Mouse (Mus musculus): ENCODE measurements around the gene Nrp2.

The Nrp2 gene

DNA sequence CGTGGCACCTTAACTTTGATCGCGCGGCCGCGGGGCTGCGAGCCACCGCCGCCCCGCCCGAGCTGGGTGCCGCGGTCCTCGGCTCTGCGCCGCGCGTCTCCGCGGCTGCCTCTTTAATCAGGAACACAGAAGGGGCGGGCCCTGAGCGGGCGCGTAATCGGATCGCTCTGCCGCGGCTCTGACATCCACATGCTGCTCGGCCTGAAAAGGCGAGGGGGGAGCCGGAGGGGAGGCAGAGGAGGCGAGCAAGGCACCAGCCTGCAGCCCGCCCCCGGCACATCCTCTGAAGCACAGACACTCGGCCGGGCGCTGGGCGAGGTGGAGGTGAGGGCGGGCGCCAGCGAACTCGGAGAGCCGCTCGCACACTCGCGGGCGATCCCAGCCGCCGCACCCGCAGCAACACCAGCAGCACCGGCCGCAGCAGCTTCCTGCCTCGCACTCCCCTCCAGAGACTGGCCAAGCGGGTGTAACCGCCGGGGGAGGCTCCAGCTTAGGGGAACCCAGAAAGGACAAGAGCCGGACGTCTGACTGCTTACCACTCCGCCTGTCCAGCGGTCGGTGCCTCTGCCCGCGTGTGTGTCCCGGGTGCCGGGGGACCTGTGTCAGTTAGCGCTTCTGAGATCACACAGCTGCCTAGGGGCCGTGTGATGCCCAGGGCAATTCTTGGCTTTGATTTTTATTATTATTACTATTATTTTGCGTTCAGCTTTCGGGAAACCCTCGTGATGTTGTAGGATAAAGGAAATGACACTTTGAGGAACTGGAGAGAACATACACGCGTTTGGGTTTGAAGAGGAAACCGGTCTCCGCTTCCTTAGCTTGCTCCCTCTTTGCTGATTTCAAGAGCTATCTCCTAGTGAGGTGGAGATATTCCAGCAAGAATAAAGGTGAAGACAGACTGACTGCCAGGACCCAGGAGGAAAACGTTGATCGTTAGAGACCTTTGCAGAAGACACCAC is at the start of gene Nrp2:
Nrp2 (plus strand) TSS at position 128 of the 959 bp plus-strand sequence.
- peak; percentile 85 for DNase-seq (ENCODE audit: low spot score)

DNA sequence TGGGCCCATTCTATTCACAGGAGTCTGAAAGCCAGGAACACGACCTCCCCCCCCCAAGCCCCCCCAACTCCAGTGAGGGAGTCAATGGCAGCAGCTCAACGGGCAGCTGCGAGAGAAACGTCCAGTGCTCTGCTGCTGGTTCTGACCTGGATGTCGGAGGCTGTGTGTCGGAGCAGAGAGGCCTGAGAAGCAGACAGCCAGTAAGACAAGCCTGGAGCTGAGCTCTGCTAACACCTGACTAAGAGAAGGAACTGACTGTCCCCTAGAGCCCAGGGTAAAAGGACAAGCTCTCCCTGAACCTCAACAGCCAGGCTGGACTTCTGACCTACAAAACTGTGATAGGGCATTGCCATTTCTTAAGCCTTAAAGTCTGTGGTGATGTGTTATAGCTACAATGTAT is 48.6 kb upstream of the Nrp2 start:
- no peak for DNase-seq (ENCODE audit: low spot score)

DNA sequence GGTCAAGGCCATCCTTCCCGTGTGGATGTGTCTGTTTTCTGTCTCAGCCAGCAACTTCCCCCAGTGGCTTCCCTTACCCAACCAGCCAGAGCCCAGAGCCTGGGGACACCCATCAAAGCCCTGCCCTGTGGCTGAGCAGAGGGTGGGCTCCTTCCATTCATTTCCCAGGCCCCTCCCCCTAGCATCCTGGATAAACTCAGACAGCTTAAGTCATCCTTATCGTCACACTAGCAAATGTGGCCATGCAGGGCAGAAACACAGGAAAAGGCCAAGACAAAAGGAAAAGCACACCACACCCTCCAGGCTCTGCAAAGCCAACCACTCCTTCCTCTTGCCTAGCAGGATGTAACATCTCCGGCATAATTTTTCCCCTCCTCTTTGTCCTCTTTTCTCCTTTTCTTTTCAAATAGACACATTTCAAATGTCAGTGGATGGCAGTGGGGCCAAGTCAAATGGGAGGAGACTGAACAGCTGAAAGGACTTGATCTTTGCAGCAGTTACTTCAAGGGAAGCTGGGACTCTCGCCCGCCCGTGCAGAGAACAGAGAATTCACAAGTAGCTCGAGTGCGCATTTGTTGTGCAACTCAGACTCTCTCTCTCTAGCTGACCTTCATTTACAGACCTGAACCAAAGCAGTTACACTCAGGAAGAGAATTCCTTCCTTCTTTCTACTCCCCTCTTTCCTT is 38.0 kb upstream of the Nrp2 start:
- no peak for DNase-seq (ENCODE audit: low spot score)

- no peak for DNase-seq (ENCODE audit: low spot score)
Observed at GRCm38 (mm10) chr1:62665771-62666730, 37.0 kb upstream of the Nrp2 start.

DNA sequence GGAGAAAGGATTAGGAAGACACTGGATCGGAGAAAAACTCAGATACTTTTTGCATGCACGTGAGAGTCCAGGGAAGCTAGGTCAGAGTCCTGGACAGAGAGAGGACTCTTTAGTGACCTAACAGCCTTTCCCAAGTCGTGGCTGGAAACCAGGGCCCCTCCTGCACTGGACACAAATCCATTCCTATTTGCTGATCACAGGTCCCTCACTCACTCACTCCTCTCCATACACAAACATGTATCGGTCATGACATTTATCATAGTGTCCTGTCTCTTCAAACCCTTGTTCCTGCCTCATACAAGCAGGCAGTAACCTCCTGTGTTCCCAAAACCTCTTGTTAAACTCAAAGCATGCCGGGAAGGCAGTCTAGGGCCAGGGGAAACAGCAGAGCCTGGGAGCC is 36.3 kb upstream of the Nrp2 start:
- no peak for DNase-seq (ENCODE audit: low spot score)

DNA sequence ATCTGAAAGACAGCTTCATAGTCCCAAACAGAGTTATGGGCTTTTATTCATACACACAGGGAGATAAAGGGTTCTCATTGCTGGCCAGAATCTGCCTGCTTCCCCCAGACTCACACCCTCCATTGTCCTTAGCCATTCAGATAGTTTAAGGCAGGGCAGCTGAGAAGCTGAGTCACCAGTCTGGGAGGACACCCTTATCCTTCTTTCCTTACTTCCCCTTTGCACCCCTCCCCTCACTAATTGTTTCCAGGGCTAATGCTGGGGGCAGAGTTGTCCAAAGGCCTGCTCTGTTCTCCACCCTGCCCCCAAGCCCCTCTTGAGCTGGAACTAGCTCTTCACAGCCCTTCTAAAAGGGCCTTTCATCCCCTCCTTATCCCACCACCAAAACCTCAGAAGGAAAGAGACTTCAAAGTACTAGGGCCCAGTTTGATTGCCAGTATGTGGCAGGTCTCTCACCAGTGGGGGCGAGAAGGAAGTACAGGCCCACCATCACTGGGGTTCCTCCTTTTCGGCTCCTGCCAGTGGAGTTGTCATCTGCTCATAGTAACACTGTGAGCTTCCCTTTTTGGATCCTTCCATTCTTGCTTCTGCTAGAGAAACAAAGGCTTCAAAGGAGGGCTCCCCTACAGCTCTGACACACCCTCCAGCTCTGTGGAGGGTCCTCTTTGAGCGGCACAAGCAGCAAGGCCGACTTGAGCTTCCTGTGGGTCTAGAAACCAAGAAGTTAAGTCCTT is 24.3 kb upstream of the Nrp2 start:
- DNase-seq (ENCODE audit: low spot score) = no peak

- DNase-seq (ENCODE audit: low spot score) = no peak
Observed at GRCm38 (mm10) chr1:62679466-62679865, 23.6 kb upstream of the Nrp2 start.

DNA sequence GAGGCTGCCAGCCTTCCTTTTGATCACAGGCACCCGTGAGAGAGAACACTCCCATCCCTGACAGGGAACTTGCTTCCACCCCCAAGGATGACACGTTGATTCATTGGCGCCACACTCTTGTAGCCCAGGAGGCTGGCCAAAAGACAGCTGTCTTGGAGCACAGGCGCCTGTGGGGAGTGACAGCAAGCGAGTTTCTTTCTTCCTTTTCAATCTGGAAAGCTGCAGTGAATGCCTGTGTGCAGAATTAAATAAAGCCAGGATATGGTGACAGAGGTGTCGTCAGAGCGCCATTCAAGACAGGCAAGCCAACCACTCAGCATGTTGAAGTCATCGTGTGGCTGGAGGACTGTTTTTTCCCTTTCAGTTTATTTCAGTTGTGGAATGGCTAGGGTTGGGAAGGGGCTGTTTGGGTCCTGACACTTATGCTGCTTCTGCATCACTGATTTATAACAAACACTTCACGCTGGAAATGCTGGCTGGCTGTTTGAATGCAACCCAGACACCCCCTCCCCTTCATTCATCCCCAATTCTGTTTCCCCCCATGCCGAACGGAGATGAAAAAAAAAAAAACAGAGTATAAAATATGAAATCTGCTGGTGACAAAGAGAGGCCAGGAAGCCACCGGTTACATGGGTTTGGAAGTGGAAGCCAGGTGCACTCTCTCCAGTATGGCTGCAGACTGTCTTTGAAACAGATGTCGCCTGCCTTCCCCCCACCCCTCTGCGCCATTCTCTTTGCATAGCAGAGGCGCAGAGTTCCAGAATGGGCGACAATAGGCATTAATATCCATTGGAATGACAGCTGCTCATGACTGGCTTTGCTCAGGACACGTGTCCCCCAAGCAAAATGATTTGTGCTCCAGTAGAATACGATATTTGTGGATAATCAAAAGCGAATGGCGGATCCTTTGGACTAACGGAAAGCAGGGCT is 20.4 kb upstream of the Nrp2 start:
- no peak for DNase-seq (ENCODE audit: low spot score)

DNA sequence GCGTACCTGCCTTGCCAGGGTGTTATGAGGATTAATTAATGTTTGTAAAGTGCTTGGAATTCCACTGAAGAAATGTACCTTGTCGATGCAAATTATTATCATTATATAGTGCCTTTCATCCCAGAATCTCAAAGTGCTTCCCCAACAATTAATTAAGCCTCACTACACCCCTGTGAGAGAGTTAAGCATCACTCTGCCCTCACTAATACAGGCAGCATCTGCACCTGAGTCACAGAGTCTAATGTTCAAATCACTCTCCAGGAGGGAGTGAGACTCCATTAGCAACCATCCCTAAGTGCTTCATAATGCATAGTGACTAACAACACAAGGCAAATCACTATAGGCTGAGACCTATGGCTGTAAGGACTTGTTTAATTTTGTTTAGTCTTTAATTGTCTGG is 19.6 kb upstream of the Nrp2 start:
- no peak for DNase-seq (ENCODE audit: low spot score)

DNA sequence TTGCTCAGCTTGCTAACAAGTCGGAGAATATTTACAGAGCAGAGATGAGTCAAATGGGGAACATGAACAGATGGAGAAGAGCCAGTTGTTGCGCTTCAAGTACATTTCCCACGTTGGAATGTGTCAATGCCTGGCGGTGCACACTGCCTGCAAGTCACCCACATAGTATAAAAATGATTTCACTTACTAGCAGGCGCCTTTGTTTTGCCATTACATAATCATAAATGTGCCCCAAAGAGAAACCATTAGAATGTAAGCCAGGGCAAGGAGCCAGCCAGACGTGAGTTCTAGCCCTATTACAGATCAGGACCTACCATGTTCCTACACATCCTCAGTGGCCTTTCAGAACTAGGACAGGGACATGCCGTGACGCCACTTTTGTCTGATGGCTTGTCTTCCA is 15.6 kb upstream of the Nrp2 start:
- peak; percentile 74 for DNase-seq (ENCODE audit: low spot score)

DNA sequence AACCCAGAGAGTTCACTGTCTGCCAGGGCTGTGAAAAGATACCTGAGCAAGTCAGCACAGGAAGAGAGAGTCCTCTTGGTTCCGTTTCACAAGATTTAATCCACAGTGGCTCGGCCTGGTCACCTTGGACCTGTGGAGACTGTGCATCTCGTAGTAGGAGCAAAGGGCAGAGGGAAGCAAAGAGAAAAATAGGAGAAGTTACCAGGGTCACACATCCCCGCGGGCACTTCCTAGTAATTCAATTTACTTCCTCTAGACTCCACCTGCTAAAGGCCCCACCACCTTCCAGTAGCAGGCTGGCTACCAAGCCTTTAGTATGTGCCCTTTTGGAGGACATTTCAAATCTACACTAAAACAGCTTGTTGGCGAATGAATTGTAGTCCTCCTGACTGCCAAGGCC is 11.9 kb upstream of the Nrp2 start:
- DNase-seq (ENCODE audit: low spot score) = no peak

DNA sequence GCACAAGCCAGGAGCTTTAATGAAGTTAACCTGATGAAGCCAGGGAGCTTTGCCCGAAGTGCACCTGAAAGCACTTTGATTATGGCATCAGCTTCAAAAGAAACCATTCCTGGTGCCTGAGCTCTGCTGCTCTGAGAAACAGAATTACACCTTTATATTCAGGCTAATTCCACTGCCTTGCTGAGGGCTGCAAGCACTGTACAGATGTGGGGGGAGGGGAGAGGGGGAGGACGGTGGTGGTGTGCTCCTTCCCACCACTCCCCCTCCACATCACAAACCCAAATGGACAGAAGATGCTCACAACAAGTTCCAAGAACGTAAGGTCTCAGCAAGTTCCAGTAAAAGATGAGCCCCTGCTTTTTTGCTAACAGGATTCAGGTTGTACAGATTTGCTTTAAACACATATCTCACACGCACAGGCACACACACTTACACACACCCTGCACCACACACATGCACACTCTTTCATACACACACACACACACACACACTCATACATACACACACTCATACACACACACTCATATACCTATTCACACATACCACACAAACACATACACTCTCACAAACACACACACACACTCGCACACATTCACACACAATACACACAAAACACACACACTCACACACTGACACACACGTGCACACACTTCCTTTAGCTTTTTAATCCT is 6.6 kb upstream of the Nrp2 start:
- DNase-seq (ENCODE audit: low spot score) = no peak

DNA sequence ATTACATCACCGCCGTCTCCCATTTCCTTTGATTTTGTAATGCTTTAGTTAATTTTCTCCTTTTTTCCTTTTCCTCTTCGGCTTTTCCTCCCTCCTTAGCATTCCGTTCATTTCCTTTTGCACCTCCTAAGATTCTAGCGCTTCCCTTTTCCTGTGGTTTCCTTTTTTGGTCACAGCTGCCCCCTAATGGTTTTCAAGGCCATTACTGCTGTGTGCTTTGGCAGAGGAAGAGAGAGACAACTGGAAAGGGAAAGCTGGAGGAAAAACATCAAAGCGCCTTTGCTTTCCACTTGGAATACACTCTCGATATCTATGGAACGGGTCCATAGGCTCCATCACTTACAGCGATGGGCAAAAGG is 6.1 kb upstream of the Nrp2 start:
- peak; percentile 64 for DNase-seq (ENCODE audit: low spot score)

DNA sequence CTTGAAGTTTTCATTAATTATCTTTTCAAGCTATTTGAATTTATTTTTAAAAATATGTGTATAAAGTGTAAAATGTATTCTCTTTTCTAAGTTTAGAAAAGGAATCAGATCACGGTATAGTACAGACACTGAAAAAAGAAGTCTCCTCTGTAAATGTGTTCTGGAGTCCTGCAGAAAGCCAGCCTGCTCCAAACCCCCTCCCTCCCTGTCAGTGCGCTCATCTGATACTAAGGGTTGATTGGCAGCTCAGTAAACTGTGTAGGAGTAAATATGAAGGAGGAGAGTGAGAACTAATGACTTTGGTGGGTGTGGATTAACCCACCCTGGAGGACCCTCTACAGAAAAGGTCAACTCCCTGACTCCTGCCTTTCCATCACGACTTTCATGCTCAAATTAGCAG is 5.7 kb upstream of the Nrp2 start:
- DNase-seq (ENCODE audit: low spot score) = no peak

- DNase-seq (ENCODE audit: low spot score) = no peak
Observed at GRCm38 (mm10) chr1:62699801-62700200, 3.3 kb upstream of the Nrp2 start.

DNA sequence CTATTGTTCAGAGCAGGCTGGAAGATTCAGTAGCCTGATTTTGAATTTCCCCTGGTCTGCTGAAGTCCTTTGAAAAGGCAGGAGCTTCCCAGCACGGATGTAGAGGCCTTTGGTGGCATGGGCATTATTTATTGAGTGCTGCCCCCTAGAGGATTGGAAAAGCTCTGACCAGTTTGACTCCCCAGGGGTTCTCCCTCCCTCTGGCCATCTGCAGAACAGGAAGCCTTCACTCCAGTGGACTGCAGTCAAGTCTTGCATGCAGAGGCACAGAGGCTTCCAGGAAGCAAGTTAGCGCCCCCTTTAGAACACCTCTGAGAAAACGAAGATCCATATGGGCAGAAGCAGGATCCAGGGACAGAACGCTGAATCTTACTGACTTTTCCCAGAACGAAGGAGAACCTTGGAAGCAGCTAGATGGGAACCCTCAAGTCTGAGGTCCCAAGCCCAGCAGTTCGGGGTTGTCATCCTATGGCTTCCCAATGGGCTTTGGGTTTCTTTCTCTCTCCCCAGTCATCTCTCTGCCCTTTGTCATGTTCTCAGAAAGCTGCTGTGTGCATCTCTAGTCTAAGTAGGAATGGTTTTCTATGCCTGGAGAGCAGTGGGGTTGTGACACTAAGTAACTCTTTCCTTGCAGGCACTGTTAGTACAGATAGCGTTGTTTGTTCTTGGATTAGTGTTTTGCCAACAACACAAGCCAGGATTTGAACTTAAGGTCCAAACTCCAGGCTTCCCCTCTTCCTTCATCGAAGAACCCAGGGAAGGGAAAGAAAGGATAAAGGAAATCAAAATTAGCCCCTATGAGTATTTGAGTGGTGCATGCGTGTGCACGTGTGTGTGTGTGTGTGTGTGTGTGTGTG is 1.8 kb upstream of the Nrp2 start:
- peak; percentile 83 for DNase-seq (ENCODE audit: low spot score)

DNA sequence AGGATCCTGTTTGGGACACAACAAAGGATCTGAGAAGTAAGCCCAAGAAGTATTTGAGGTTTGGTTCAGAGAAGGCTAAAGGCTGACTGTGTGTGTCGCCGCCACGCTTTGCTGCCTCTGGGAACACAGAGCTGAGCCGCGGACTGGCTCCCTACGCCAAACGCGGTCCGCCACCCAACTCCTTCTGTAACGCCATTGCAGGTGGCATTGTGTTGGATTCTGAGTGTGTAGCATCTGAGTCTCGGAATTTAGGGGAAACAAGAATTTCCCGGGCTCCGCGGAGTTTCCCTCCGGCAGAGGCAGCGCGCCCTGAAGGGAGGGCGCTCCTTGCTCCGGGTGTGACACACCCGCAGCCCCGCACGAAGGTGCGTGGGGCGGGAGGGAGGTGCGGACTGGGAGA is 342 bp upstream of the Nrp2 start:
- no peak for DNase-seq (ENCODE audit: low spot score)

DNA sequence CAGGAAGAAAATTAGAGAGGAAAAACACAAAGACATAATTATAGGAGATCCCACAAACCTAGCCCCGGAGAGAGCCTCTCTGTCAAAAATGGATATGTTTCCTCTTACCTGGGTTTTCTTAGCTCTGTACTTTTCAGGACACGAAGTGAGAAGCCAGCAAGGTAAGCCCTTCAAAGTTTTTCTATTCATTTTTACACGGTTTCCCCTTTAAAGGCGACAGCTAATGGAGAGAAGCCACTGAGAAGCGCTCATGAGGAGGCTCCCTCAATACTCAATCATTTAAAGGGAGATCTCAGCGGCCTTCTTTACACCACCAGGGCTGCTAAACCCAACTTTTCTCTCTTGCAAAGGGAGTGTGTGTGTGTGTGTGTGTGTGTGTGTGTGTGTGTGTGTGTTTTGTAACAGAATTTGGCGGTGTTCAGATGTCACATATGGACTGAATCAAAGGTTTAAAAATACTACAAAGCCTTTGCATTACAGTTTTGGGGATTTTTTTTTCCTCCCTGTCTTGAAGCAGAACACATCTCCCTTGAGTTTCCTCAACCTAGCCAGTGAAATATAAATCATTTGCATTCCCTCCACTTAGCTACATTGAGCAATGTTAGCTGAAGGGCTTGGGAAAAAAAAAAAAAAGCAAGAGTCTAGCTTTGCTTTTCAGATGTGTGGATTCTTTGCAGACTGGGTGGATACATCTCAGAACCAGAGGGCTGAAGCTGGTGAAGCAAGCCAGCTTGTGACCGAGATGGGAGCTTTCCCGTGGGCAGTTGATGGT is 1.2 kb downstream of the Nrp2 start:
- DNase-seq (ENCODE audit: low spot score) = no peak

Data from layer of hippocampus, adult 11-12 months (tissue).